Mouse (Mus musculus): ENCODE measurements around the gene Map2k6. TPM values are rescaled to one million over a fixed set of nuclear protein-coding genes. Genes with fewer than 3 reads are reported as not detected.

The Map2k6 gene
- polyA plus RNA-seq, 1 experiment from 2014 or later: 22.9 TPM

DNA sequence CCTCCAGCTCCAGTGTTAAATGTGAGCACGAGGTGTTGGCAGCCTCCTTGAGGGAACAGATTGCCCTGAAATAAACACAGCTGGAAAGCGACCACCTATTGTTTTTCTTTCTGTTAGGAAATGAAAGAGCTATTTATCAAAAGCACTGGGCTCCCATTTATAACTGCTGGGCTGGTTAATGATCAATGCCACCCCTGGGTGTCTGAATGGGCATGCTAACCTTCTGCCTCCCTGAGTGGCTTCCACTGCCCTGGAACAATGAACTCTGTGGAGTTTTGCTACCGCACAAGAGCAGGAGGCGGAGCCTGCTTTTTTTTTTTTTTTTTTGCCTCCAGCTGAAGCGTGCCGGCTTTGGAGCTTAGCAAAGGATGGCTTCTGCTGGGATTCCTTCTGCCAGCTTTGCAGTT lies 80.1 kb downstream of the Map2k6 start:
- Histone ChIP-seq H3K27me3 (no peaks in the 10 kb centered on the region), H3K36me3 (no peaks in the 10 kb centered on the region), H3K9ac (no peak overlapping the region), H3K9me3 (replicated peaks) (no peaks in the 10 kb centered on the region), H3K4me3 (replicated peaks) (peak overlapping the region; percentile 18), H3K27ac (peak overlapping the region; percentile 52), H3K4me1 (peaks cover 40% of the 10 kb centered on the region), H3K4me2 (peak overlapping the region; percentile 54)
- ATAC-seq (replicated peaks; ENCODE audit: low FRiP score): peak; percentile 79
- 7% methylated on average over 6 of the region's 6 CpGs for WGBS

- no peak overlapping the region for H3K27ac ChIP-seq
- no peaks in the 10 kb centered on the region for H3K36me3 ChIP-seq
- WGBS: 76% methylated on average over 2 of the region's 2 CpGs
- no peak overlapping the region for H3K9ac ChIP-seq
- H3K4me2 ChIP-seq: no peak overlapping the region
- no peak for ATAC-seq (replicated peaks; ENCODE audit: low FRiP score)
- H3K4me1 ChIP-seq: peaks cover 40% of the 10 kb centered on the region
- H3K27me3 ChIP-seq: no peaks in the 10 kb centered on the region
- no peak overlapping the region for H3K4me3 ChIP-seq (replicated peaks)
- H3K9me3 ChIP-seq (replicated peaks): no peaks in the 10 kb centered on the region
Measured at GRCm38 (mm10) chr11:110481406-110481805, 82.5 kb downstream of the Map2k6 start.

DNA sequence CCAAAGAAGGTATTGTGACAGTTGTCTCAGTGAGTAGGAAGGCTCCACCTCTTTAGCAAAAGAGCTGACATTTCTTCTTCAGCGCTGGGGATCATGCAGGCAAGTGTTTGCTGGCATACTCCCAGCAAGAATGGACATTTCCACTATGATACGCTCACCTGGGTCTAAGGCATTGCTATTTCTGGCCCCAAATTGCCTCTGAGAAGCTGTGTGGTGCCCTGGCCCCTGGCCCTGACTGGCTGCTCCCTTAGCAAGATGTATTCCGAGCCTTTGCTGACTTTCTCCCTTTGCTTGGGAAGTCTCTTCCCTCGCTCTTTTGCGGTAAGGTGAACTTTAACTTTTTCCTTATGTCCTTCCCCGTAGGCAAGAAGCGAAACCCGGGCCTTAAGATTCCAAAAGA lies 83.3 kb downstream of the Map2k6 start:
- H3K36me3 ChIP-seq: peaks cover 3% of the 10 kb centered on the region; the same call in 1 of the 2 replicates
- 85% methylated on average over 8 of the region's 8 CpGs for WGBS
- no peaks in the 10 kb centered on the region for H3K9me3 ChIP-seq (replicated peaks)
- H3K27ac ChIP-seq: no peak overlapping the region
- H3K9ac ChIP-seq: no peak overlapping the region
- H3K27me3 ChIP-seq: no peaks in the 10 kb centered on the region
- peaks cover 33% of the 10 kb centered on the region for H3K4me1 ChIP-seq
- no peak overlapping the region for H3K4me3 ChIP-seq (replicated peaks)
- no peak for ATAC-seq (replicated peaks; ENCODE audit: low FRiP score)
- no peak overlapping the region for H3K4me2 ChIP-seq

DNA sequence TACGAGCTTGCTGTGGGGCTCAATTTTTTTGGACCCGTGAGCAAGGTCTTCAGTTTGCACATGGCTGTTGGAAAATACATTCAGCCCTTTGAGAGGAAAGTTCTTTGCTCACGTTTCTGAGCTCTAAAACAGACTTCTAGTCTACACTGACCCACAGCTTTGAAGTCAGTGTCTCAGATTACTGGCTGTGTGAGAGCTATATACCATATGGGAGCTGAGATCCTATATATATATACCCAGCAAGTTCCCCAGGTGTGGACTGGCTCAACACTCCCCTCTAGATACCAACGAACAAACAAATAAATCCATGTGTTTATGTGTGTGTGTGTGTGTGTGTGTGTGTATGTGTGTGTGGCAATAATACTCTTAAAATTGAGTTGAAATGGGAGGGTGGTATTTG lies 83.7 kb downstream of the Map2k6 start:
- Histone ChIP-seq H3K36me3 (peaks cover 6% of the 10 kb centered on the region; the same call in 1 of the 2 replicates), H3K9ac (no peak overlapping the region), H3K27ac (no peak overlapping the region), H3K4me2 (no peak overlapping the region), H3K4me1 (peaks cover 28% of the 10 kb centered on the region), H3K4me3 (replicated peaks) (no peak overlapping the region), H3K27me3 (no peaks in the 10 kb centered on the region), H3K9me3 (replicated peaks) (no peaks in the 10 kb centered on the region)
- 70% methylated on average over 4 of the region's 4 CpGs for WGBS
- no peak for ATAC-seq (replicated peaks; ENCODE audit: low FRiP score)

DNA sequence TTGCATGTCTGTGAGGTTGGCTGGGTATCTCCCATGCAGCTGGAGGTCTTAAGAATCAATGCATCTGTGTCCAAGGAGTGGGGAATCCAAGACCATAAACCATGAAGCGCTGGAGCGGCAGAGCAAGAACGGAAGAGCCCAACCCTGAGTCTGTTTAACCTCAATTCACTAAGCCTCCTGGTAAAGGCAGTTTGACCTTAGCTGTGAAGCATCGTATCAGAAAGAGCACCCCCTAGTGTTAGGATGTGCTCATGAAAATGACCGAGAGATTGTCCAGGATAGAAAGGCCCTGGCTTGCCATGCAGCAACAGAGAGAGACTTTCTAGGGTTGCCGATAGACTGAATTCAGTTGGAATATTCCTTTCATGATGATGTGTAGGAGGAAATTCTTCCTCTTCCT lies 84.2 kb downstream of the Map2k6 start:
- 27% methylated on average over 6 of the region's 6 CpGs for WGBS
- Histone ChIP-seq H3K4me1 (peaks cover 23% of the 10 kb centered on the region), H3K27ac (no peak overlapping the region), H3K4me2 (no peak overlapping the region), H3K9me3 (replicated peaks) (no peaks in the 10 kb centered on the region), H3K27me3 (no peaks in the 10 kb centered on the region), H3K36me3 (peaks cover 7% of the 10 kb centered on the region; the same call in 1 of the 2 replicates), H3K4me3 (replicated peaks) (no peak overlapping the region), H3K9ac (no peak overlapping the region)
- ATAC-seq (replicated peaks; ENCODE audit: low FRiP score): no peak

GRCm38 (mm10) chr11:110484426-110484825 lies 85.5 kb downstream of the Map2k6 start:
- WGBS: 97% methylated on average over 1 of the region's 1 CpGs
- no peaks in the 10 kb centered on the region for H3K9me3 ChIP-seq (replicated peaks)
- H3K27me3 ChIP-seq: no peaks in the 10 kb centered on the region
- no peak overlapping the region for H3K27ac ChIP-seq
- H3K4me3 ChIP-seq (replicated peaks): no peak overlapping the region
- ATAC-seq (replicated peaks; ENCODE audit: low FRiP score): no peak
- no peak overlapping the region for H3K4me2 ChIP-seq
- no peak overlapping the region for H3K9ac ChIP-seq
- H3K4me1 ChIP-seq: peaks cover 12% of the 10 kb centered on the region
- peaks cover 7% of the 10 kb centered on the region; the same call in 1 of the 2 replicates for H3K36me3 ChIP-seq

DNA sequence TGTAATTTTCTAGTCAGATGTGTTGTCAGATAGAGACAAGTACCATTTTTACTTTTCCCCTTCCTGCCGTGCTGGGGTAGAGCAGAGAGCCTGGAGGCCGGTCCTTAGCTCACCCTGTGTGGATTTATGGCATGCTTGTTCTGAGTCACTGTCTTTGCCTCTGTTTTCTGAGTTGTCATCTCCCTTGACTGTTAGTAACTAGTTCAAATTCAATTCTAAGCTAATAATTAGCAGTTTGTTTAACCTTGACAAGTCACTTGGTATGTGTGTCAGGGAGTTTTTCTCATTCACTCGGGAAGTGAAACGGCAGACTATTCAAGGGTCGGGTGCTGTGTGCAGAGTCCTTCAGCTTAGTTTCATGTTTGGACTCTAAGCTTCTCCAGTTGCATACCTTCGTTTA lies 86.2 kb downstream of the Map2k6 start:
- H3K27me3 ChIP-seq: no peaks in the 10 kb centered on the region
- no peak overlapping the region for H3K9ac ChIP-seq
- no peak overlapping the region for H3K4me2 ChIP-seq
- ATAC-seq (replicated peaks; ENCODE audit: low FRiP score): no peak
- H3K9me3 ChIP-seq (replicated peaks): no peaks in the 10 kb centered on the region
- peaks cover 6% of the 10 kb centered on the region for H3K4me1 ChIP-seq
- H3K36me3 ChIP-seq: peaks cover 11% of the 10 kb centered on the region; the same call in 1 of the 2 replicates
- H3K27ac ChIP-seq: no peak overlapping the region
- WGBS: 65% methylated on average over 6 of the region's 6 CpGs
- H3K4me3 ChIP-seq (replicated peaks): no peak overlapping the region

DNA sequence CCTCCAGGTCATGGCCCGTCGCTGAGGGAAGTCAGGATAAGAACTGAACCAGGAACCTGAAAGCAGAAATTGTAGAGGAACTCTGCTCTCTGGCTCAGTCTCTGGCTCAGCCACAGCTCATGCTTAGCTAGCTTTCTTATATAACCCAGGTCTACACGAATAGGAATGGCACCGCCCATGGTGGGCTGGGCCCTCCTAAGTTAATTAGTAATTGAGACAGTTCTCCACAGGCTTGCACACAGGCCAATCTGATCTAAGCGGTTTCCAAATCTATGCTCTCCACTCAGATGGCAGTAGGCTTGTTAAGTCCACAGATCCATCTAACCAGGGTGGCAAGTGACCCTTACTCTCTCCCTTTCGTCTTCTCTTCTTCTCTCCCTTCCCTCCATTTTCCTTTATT lies 88.9 kb downstream of the Map2k6 start:
- no peak for ATAC-seq (replicated peaks; ENCODE audit: low FRiP score)
- Histone ChIP-seq H3K4me2 (no peak overlapping the region), H3K27me3 (no peaks in the 10 kb centered on the region), H3K4me3 (replicated peaks) (no peak overlapping the region), H3K9me3 (replicated peaks) (no peaks in the 10 kb centered on the region; the same call in 1 of the 2 replicates), H3K4me1 (no peaks in the 10 kb centered on the region), H3K27ac (no peak overlapping the region), H3K9ac (no peak overlapping the region), H3K36me3 (peaks cover 31% of the 10 kb centered on the region)
- WGBS: 89% methylated on average over 6 of the region's 6 CpGs

DNA sequence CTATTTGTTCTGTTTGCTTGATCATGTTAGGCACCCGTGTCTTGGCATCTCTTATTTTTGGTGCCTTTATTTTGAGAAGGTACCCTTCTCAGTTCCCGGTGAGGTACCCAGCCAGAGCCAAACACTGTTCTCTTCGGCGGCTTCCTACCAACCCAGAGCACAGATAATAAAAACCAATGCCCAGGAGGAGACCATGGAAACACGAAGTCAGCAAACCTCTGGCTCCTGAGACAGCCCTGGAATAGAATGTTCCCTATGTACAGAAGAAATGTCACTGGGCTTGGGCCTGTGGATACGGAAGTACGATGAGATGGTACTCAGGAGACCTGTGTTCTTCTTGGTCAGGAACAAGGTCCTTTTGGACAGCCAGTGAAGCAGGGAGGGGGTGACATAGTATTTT lies 89.4 kb downstream of the Map2k6 start:
- no peaks in the 10 kb centered on the region for H3K27me3 ChIP-seq
- H3K36me3 ChIP-seq: peaks cover 36% of the 10 kb centered on the region
- no peak overlapping the region for H3K27ac ChIP-seq
- no peak overlapping the region for H3K4me3 ChIP-seq (replicated peaks)
- no peak overlapping the region for H3K9ac ChIP-seq
- H3K4me2 ChIP-seq: no peak overlapping the region
- no peaks in the 10 kb centered on the region for H3K4me1 ChIP-seq
- no peaks in the 10 kb centered on the region; the same call in 1 of the 2 replicates for H3K9me3 ChIP-seq (replicated peaks)
- ATAC-seq (replicated peaks; ENCODE audit: low FRiP score): no peak
- WGBS: 94% methylated on average over 7 of the region's 7 CpGs

GRCm38 (mm10) chr11:110495323-110496060 lies 96.6 kb downstream of the Map2k6 start:
- ATAC-seq (replicated peaks; ENCODE audit: low FRiP score): no peak
- 84% methylated on average over 4 of the region's 4 CpGs for WGBS
- no peak overlapping the region for H3K4me3 ChIP-seq (replicated peaks)
- no peak overlapping the region for H3K4me2 ChIP-seq
- H3K9ac ChIP-seq: no peak overlapping the region
- H3K36me3 ChIP-seq: peaks cover 70% of the 10 kb centered on the region
- H3K27ac ChIP-seq: no peak overlapping the region
- H3K4me1 ChIP-seq: no peaks in the 10 kb centered on the region
- no peaks in the 10 kb centered on the region for H3K27me3 ChIP-seq
- H3K9me3 ChIP-seq (replicated peaks): no peaks in the 10 kb centered on the region; the same call in 1 of the 2 replicates

GRCm38 (mm10) chr11:110496061-110496446 lies 97.1 kb downstream of the Map2k6 start:
- Histone ChIP-seq H3K9ac (no peak overlapping the region), H3K4me1 (no peaks in the 10 kb centered on the region), H3K9me3 (replicated peaks) (no peaks in the 10 kb centered on the region; the same call in 1 of the 2 replicates), H3K27ac (no peak overlapping the region), H3K4me2 (no peak overlapping the region), H3K4me3 (replicated peaks) (no peak overlapping the region), H3K36me3 (peaks cover 75% of the 10 kb centered on the region), H3K27me3 (no peaks in the 10 kb centered on the region)
- ATAC-seq (replicated peaks; ENCODE audit: low FRiP score): 0 out of 2 replicates have a peak, but pooled peaks have one; percentile 44
- WGBS: 61% methylated on average over 12 of the region's 12 CpGs

GRCm38 (mm10) chr11:110497743-110498142 lies 98.8 kb downstream of the Map2k6 start:
- H3K9ac ChIP-seq: no peak overlapping the region
- H3K9me3 ChIP-seq (replicated peaks): no peaks in the 10 kb centered on the region
- no peaks in the 10 kb centered on the region for H3K4me1 ChIP-seq
- no peak for ATAC-seq (replicated peaks; ENCODE audit: low FRiP score)
- H3K27me3 ChIP-seq: no peaks in the 10 kb centered on the region
- H3K36me3 ChIP-seq: peaks cover 74% of the 10 kb centered on the region
- whole genome bisulfite sequencing: 89% methylated on average over 8 of the region's 8 CpGs
- H3K4me3 ChIP-seq (replicated peaks): no peak overlapping the region
- no peak overlapping the region for H3K4me2 ChIP-seq
- H3K27ac ChIP-seq: no peak overlapping the region

Data from kidney, embryonic 15.5 days (tissue).